Mouse (Mus musculus): Measurements from ENCODE around the gene Sept9. TPM values are rescaled to one million over a fixed set of nuclear protein-coding genes. Genes with fewer than 3 reads are reported as not detected.

Sept9 gene
- polyA plus RNA-seq, 1 experiment: 493 TPM

GRCm38 (mm10) chr11:117245846-117246245, 46.4 kb downstream of the Sept9 start:
- no peak for TF ChIP-seq GATA1 (IDR thresholded peaks at IDR 0.05; ENCODE audit: low read length)

- no peak for TF ChIP-seq GATA1 (IDR thresholded peaks at IDR 0.05; ENCODE audit: low read length)
These were observed 46.8 kb downstream of the Sept9 start for GRCm38 (mm10) chr11:117246286-117246685.

GRCm38 (mm10) chr11:117246981-117247431, 47.5 kb downstream of the Sept9 start:
- no peak for TF ChIP-seq GATA1 (IDR thresholded peaks at IDR 0.05; ENCODE audit: low read length)

- no peak for TF ChIP-seq GATA1 (IDR thresholded peaks at IDR 0.05; ENCODE audit: low read length)
These were observed 48.1 kb downstream of the Sept9 start for GRCm38 (mm10) chr11:117247541-117247940.

- no peak for TF ChIP-seq GATA1 (IDR thresholded peaks at IDR 0.05; ENCODE audit: low read length)
These were observed 49.3 kb downstream of the Sept9 start for GRCm38 (mm10) chr11:117248734-117249248.

- TF ChIP-seq GATA1 (IDR thresholded peaks at IDR 0.05; ENCODE audit: low read length): no peak
These were observed 50.0 kb downstream of the Sept9 start for GRCm38 (mm10) chr11:117249282-117249984.

GRCm38 (mm10) chr11:117249985-117250928, 50.8 kb downstream of the Sept9 start:
- peak; percentile 38 for TF ChIP-seq GATA1 (IDR thresholded peaks at IDR 0.05; ENCODE audit: low read length)

GRCm38 (mm10) chr11:117251755-117252154, 52.3 kb downstream of the Sept9 start:
- no peak for TF ChIP-seq GATA1 (IDR thresholded peaks at IDR 0.05; ENCODE audit: low read length)

GRCm38 (mm10) chr11:117252846-117253245, 53.4 kb downstream of the Sept9 start:
- no peak for TF ChIP-seq GATA1 (IDR thresholded peaks at IDR 0.05; ENCODE audit: low read length)

- TF ChIP-seq GATA1 (IDR thresholded peaks at IDR 0.05; ENCODE audit: low read length): no peak
These were observed 55.0 kb downstream of the Sept9 start for GRCm38 (mm10) chr11:117254161-117255107.

GRCm38 (mm10) chr11:117255108-117255489, 55.6 kb downstream of the Sept9 start:
- TF ChIP-seq GATA1 (IDR thresholded peaks at IDR 0.05; ENCODE audit: low read length): no peak

- no peak for TF ChIP-seq GATA1 (IDR thresholded peaks at IDR 0.05; ENCODE audit: low read length)
These were observed 56.6 kb downstream of the Sept9 start for GRCm38 (mm10) chr11:117256088-117256487.

GRCm38 (mm10) chr11:117256840-117257239, 57.4 kb downstream of the Sept9 start:
- no peak for TF ChIP-seq GATA1 (IDR thresholded peaks at IDR 0.05; ENCODE audit: low read length)

- TF ChIP-seq GATA1 (IDR thresholded peaks at IDR 0.05; ENCODE audit: low read length): no peak
These were observed 57.8 kb downstream of the Sept9 start for GRCm38 (mm10) chr11:117257266-117257665.

GRCm38 (mm10) chr11:117257842-117258241, 58.4 kb downstream of the Sept9 start:
- no peak for TF ChIP-seq GATA1 (IDR thresholded peaks at IDR 0.05; ENCODE audit: low read length)

All from G1E-ER4 (cell line).